Mouse (Mus musculus) ES-Bruce4 (cell line): ENCODE measurements around the gene Atp5h. TPM values are rescaled to one million over a fixed set of nuclear protein-coding genes. Genes with fewer than 3 reads are reported as not detected.

Source experiments
- H3K27ac ChIP-seq: 2 replicates; pipeline ENCODE4 v1.5.1; 2012; ENCODE audit warnings: low read length, inconsistent platforms; ENCODE audit not compliant: insufficient read depth
- H3K27me3 ChIP-seq: 2 replicates; pipeline ENCODE4 v1.6.1; 2012; ENCODE audit warnings: mild to moderate bottlenecking, low read length, inconsistent platforms; ENCODE audit not compliant: control insufficient read depth, poor library complexity, insufficient read depth, severe bottlenecking
- H3K36me3 ChIP-seq: 2 replicates; pipeline ENCODE4 v1.6.1; 2012; ENCODE audit warnings: inconsistent platforms, mild to moderate bottlenecking, low read length, moderate library complexity; ENCODE audit not compliant: control insufficient read depth, poor library complexity, insufficient read depth, severe bottlenecking
- H3K4me1 ChIP-seq: one replicate; pipeline ENCODE4 v1.8.1; 2011; ENCODE audit warnings: low read length; ENCODE audit not compliant: control insufficient read depth, insufficient read depth
- H3K4me3 ChIP-seq: 2 replicates; pipeline ENCODE4 v1.5.1; 2011; ENCODE audit warnings: low read depth, mild to moderate bottlenecking, low read length
- H3K9ac ChIP-seq: 2 replicates; pipeline ENCODE4 v1.6.1; 2012; ENCODE audit warnings: low read depth, mild to moderate bottlenecking, inconsistent platforms; ENCODE audit not compliant: poor library complexity, severe bottlenecking
- H3K9me3 ChIP-seq: replicated peaks from 2 replicates; pipeline ENCODE4 v1.6.1; 2012; ENCODE audit warnings: mild to moderate bottlenecking, low read length, inconsistent platforms; ENCODE audit not compliant: control insufficient read depth, poor library complexity, insufficient read depth, severe bottlenecking
- CTCF ChIP-seq: IDR thresholded peaks from one replicate; pipeline ENCODE4 v1.8.1; 2011; ENCODE audit warnings: low read depth, low read length
- EP300 ChIP-seq: IDR thresholded peaks from 2 replicates; pipeline ENCODE4 v1.6.1; 2011; ENCODE audit warnings: low read depth, low read length; ENCODE audit not compliant: insufficient read depth
- POLR2A ChIP-seq: IDR thresholded peaks from one replicate; pipeline ENCODE4 v1.8.1; 2011; ENCODE audit warnings: low read length; ENCODE audit not compliant: insufficient read depth
- polyA plus RNA-seq: library from polyadenylated mRNA; stranded (reverse); fragments of >200 nt; gene quantifications from 2 replicates; pipeline ENCODE4 v1.2.4, GENCODE M21; 2011; ENCODE audit warnings: low read depth; ENCODE audit not compliant: missing spikeins, insufficient read depth, insufficient read length

Atp5h gene
- polyA plus RNA-seq, 1 experiment: 340 TPM

GRCm38 (mm10) chr11:115452281-115452860 is 32.6 kb upstream of the Atp5h start:
- Histone ChIP-seq H3K27me3 (no peaks in the 10 kb centered on the region), H3K9ac (no peak overlapping the region), H3K27ac (no peak overlapping the region), H3K9me3 (no peaks in the 10 kb centered on the region), H3K36me3 (no peaks in the 10 kb centered on the region), H3K4me1 (no peaks in the 10 kb centered on the region), H3K4me3 (no peak overlapping the region)
- no peak for TF ChIP-seq POLR2A
- no peak for TF ChIP-seq EP300
- TF ChIP-seq CTCF: no peak

DNA sequence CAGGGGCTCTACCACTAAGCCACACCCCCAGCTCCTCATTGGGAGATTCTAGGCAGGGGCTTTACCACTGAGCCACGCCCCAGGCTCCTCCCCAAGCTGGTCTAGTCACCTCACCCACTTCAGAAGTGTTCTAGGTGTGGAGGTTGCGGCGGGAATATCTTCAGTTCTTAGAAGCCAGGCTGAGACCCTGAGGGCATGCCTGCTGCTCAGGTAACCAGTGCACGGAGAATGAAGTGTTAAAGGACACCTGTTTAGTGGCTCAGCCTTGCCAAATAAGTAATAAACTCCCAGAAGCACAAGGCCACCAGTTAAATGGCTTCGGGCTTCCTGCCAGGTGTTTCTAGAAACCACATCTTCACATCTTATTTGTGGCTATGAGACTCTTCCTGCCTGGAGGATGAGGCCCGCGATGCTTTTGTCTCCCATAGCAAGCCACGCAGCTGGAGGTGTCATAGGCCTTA is 32.0 kb upstream of the Atp5h start:
- no peaks in the 10 kb centered on the region for H3K36me3 ChIP-seq
- no peaks in the 10 kb centered on the region for H3K4me1 ChIP-seq
- H3K27me3 ChIP-seq: no peaks in the 10 kb centered on the region
- TF ChIP-seq CTCF (no peak), POLR2A (no peak), EP300 (no peak)
- H3K4me3 ChIP-seq: no peak overlapping the region
- no peaks in the 10 kb centered on the region for H3K9me3 ChIP-seq
- no peak overlapping the region for H3K9ac ChIP-seq
- no peak overlapping the region for H3K27ac ChIP-seq

DNA sequence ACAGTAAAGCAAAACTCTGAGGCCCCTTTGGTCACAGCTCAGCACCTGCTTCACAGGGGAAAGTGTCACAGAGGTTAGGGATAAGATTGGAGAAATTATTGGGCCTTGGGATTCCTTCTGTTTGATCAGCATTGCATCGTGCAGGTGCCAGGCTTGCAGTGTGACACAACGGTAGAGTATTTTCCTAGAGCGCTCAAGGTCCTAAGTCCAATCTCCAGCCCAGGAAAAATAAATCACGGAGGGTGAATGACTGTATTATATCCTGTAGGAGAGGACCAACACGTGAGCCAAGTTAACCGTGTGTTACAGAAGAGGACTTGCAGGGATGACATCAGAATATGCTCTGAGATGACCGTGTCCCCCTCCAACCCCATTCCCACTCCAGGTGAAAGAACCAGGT is 30.4 kb upstream of the Atp5h start:
- Histone ChIP-seq H3K4me3 (no peak overlapping the region), H3K9me3 (no peaks in the 10 kb centered on the region), H3K27ac (no peak overlapping the region), H3K27me3 (no peaks in the 10 kb centered on the region), H3K9ac (no peak overlapping the region), H3K36me3 (no peaks in the 10 kb centered on the region), H3K4me1 (no peaks in the 10 kb centered on the region)
- TF ChIP-seq CTCF (no peak), POLR2A (no peak), EP300 (no peak)

DNA sequence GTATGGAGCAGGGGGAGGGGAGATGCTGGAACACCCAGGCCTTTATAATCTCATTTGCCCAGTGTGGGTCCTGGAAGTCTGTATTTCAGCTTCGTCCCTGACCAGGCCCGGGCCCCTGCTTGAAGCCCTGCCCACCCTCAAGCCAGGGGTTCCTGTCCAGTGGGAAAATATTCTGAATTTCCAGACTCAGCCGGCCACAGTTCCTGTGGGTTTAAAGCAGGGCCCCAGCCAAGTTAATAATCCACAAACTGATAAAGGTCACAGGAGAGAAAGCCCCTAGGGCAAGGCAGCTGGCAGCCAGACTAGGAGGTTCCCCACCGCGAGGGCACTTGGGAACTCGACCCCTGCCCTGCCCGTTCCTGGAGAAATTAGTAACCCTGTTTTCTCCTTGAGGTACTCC is 29.2 kb upstream of the Atp5h start:
- TF ChIP-seq POLR2A: no peak
- TF ChIP-seq CTCF: no peak
- no peak for TF ChIP-seq EP300
- Histone ChIP-seq H3K27ac (no peak overlapping the region), H3K9me3 (no peaks in the 10 kb centered on the region), H3K4me3 (no peak overlapping the region), H3K4me1 (no peaks in the 10 kb centered on the region), H3K9ac (no peak overlapping the region), H3K36me3 (no peaks in the 10 kb centered on the region), H3K27me3 (no peaks in the 10 kb centered on the region)

DNA sequence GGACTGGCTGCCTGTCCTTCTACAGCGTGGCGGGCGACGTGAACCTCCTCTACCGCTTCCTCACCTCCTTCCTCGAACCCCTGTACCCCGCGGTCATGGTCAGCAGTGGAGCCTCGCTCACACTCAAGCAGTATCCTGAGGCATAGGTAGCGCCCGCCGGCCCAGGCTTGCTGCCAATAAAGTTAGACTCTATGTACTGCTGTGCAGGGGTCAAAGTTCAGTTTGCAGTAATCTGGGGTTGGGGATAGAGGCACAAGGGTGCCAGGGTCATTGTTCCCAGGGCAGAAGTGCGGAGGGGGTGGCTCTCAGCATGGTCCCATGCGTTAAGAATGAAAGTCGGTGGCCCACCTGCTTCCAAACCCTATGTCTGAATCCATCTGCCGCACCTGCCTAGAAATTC is 28.3 kb upstream of the Atp5h start:
- no peak for TF ChIP-seq CTCF
- no peak for TF ChIP-seq POLR2A
- no peak for TF ChIP-seq EP300
- H3K4me1 ChIP-seq: no peaks in the 10 kb centered on the region
- no peaks in the 10 kb centered on the region for H3K9me3 ChIP-seq
- H3K27me3 ChIP-seq: no peaks in the 10 kb centered on the region
- H3K27ac ChIP-seq: no peak overlapping the region
- H3K4me3 ChIP-seq: peak overlapping the region; percentile 47
- H3K9ac ChIP-seq: peak overlapping the region; percentile 9; the same call in 1 of the 2 replicates
- no peaks in the 10 kb centered on the region for H3K36me3 ChIP-seq

DNA sequence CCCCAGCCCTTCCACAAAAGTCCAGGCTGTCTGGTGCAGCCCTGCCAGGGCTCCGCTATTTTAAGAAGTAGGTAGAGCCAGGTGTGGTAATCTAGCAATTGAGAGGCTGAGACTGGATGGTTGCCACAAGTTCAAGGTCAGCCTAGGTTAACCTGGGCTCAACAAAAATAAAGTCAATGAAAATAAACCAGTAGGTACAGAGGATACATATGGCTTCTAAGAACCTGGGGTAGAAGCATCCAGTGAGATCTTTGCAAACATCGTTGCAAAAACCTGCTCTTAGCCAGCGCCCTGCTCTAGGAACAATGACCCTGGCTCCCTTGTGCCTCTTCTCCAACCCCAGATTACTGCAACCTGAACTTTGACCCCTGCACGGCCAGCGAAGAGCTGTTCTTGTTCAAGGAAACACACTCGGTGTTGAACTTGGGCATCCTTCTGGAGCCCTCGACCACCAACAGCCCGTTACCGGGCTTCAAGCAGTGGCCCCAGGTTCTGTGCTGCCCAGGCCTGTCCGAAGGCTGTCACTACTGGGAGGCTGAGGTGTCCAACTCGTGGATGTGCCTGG is 27.6 kb upstream of the Atp5h start:
- Histone ChIP-seq H3K9ac (peak overlapping the region; percentile 9; the same call in 1 of the 2 replicates), H3K9me3 (no peaks in the 10 kb centered on the region; the same call in 1 of the 2 replicates), H3K27me3 (no peaks in the 10 kb centered on the region), H3K4me3 (peak overlapping the region; percentile 47), H3K36me3 (no peaks in the 10 kb centered on the region), H3K27ac (no peak overlapping the region), H3K4me1 (no peaks in the 10 kb centered on the region)
- no peak for TF ChIP-seq POLR2A
- no peak for TF ChIP-seq CTCF
- no peak for TF ChIP-seq EP300
